8 mouse cellular contexts compared by ENCODE assay signal in genomic region chr9:88548614-88548945, GRCm38 (mm10). TPM values are rescaled to one million over a fixed set of nuclear protein-coding genes. Genes with fewer than 3 reads are reported as not detected.
DNase-seq lines count a peak whose midpoint lies in the region; ATAC-seq and TF ChIP-seq lines count a peak whose summit lies in the region.

No protein-coding gene starts in this region.

- no peaks in the 10 kb centered on the region for H3K36me3 ChIP-seq in lung, embryonic 14.5 days (ENCODE audit: insufficient read depth)
- peaks cover 16% of the 10 kb centered on the region for H3K36me3 ChIP-seq in embryonic facial prominence, embryonic 13.5 days
- H3K36me3 ChIP-seq in intestine, embryonic 15.5 days = no peaks in the 10 kb centered on the region
- peaks cover 17% of the 10 kb centered on the region for H3K36me3 ChIP-seq in neural tube, embryonic 13.5 days

- no peaks in the 10 kb centered on the region for H3K9me3 ChIP-seq in lung, embryonic 14.5 days (ENCODE audit: low read depth, low read length)
- no peaks in the 10 kb centered on the region for H3K9me3 ChIP-seq in embryonic facial prominence, embryonic 13.5 days
- H3K9me3 ChIP-seq in intestine, embryonic 15.5 days = no peaks in the 10 kb centered on the region
- no peaks in the 10 kb centered on the region for H3K9me3 ChIP-seq in neural tube, embryonic 13.5 days

- DNase-seq in lung, embryonic 14.5 days = no peak
- no peak for DNase-seq in lung, postnatal 25 days (ENCODE audit: low spot score)
- DNase-seq in T-cell, adult 2 months (ENCODE audit: low spot score) = no peak

- 4% methylated on average over 8 of the region's 8 CpGs for WGBS in lung, embryonic 14.5 days
- 3% methylated on average over 8 of the region's 8 CpGs for WGBS in embryonic facial prominence, embryonic 13.5 days
- 1% methylated on average over 8 of the region's 8 CpGs for WGBS in intestine, embryonic 15.5 days
- WGBS in neural tube, embryonic 13.5 days = 8% methylated on average over 8 of the region's 8 CpGs

- peak overlapping the region; percentile 61 for H3K4me2 ChIP-seq in lung, embryonic 14.5 days
- peak overlapping the region; percentile 62 for H3K4me2 ChIP-seq in embryonic facial prominence, embryonic 13.5 days
- H3K4me2 ChIP-seq in intestine, embryonic 15.5 days (replicated peaks) = peak overlapping the region; percentile 59
- H3K4me2 ChIP-seq in neural tube, embryonic 13.5 days = peak overlapping the region; percentile 70

- 0 out of 2 replicates have a peak, but pooled peaks have one; percentile 2 for ATAC-seq in lung, embryonic 14.5 days (ENCODE audit: insufficient read depth)
- no peak for ATAC-seq in embryonic facial prominence, embryonic 13.5 days (ENCODE audit: insufficient number of reproducible peaks, insufficient read depth, low FRiP score, low TSS enrichment, low read depth)
- ATAC-seq in intestine, embryonic 15.5 days = peak; percentile 14; the same call in 1 of the 2 replicates
- ATAC-seq in neural tube, embryonic 13.5 days (ENCODE audit: low read depth) = peak; percentile 21; the same call in 1 of the 2 replicates
- no peak for ATAC-seq in cerebellum, adult (ENCODE audit: insufficient number of reproducible peaks, low FRiP score, low TSS enrichment)
- no peak for ATAC-seq in erythroid progenitor cell, adult 5-6 weeks (replicated peaks; ENCODE audit: low FRiP score, poor library complexity, severe bottlenecking)

- peak overlapping the region; percentile 63 for H3K9ac ChIP-seq in lung, embryonic 14.5 days
- peak overlapping the region; percentile 81 for H3K9ac ChIP-seq in embryonic facial prominence, embryonic 13.5 days
- peak overlapping the region; percentile 60 for H3K9ac ChIP-seq in intestine, embryonic 15.5 days
- H3K9ac ChIP-seq in neural tube, embryonic 13.5 days = peak overlapping the region; percentile 82

- no peaks in the 10 kb centered on the region for H3K27me3 ChIP-seq in lung, embryonic 14.5 days (ENCODE audit: insufficient read depth, low read length)
- no peaks in the 10 kb centered on the region for H3K27me3 ChIP-seq in embryonic facial prominence, embryonic 13.5 days
- H3K27me3 ChIP-seq in intestine, embryonic 15.5 days (replicated peaks) = no peaks in the 10 kb centered on the region
- H3K27me3 ChIP-seq in neural tube, embryonic 13.5 days = no peaks in the 10 kb centered on the region

- H3K27ac ChIP-seq in lung, embryonic 14.5 days (ENCODE audit: low read depth) = peak overlapping the region; percentile 64
- H3K27ac ChIP-seq in embryonic facial prominence, embryonic 13.5 days = peak overlapping the region; percentile 86
- peak overlapping the region; percentile 72 for H3K27ac ChIP-seq in intestine, embryonic 15.5 days
- peak overlapping the region; percentile 89 for H3K27ac ChIP-seq in neural tube, embryonic 13.5 days (replicated peaks)

- no peaks in the 10 kb centered on the region; the same call in 1 of the 2 replicates for H3K4me1 ChIP-seq in lung, embryonic 14.5 days (ENCODE audit: insufficient read depth)
- peaks cover 16% of the 10 kb centered on the region for H3K4me1 ChIP-seq in embryonic facial prominence, embryonic 13.5 days
- H3K4me1 ChIP-seq in intestine, embryonic 15.5 days (replicated peaks) = peaks cover 5% of the 10 kb centered on the region; the same call in 1 of the 2 replicates
- peaks cover 35% of the 10 kb centered on the region for H3K4me1 ChIP-seq in neural tube, embryonic 13.5 days (replicated peaks)

- H3K4me3 ChIP-seq in lung, embryonic 14.5 days (ENCODE audit: low read depth, low read length) = peak overlapping the region; percentile 61
- peak overlapping the region; percentile 77 for H3K4me3 ChIP-seq in embryonic facial prominence, embryonic 13.5 days
- peak overlapping the region; percentile 88 for H3K4me3 ChIP-seq in intestine, embryonic 15.5 days (replicated peaks)
- H3K4me3 ChIP-seq in neural tube, embryonic 13.5 days = peak overlapping the region; percentile 58

- no peak for TF ChIP-seq CTCF in lung, embryonic 14.5 days (IDR thresholded peaks at IDR 0.05; ENCODE audit: low read depth)

RNA-seq across cellular contexts. Expression of gene Zfp949, which starts 0.8 kb away (rescaled TPM):
- polyA plus RNA-seq in lung, embryonic 14.5 days (2014; fragmentation: Nextera tagmentation; extraction: Ambion mirVana) = 7.6 and 8.4 TPM in 2 replicates
- 13.7 and 17.8 TPM in 2 replicates for polyA plus RNA-seq in embryonic facial prominence, embryonic 13.5 days (2015; fragmentation: Nextera tagmentation; extraction: Ambion mirVana)
- polyA plus RNA-seq in intestine, embryonic 15.5 days (2015; fragmentation: Nextera tagmentation; extraction: Ambion mirVana) = 7.4 and 7.9 TPM in 2 replicates
- polyA plus RNA-seq in neural tube, embryonic 13.5 days (2015; fragmentation: Nextera tagmentation; extraction: Ambion mirVana) = 18.4 and 20.7 TPM in 2 replicates
- total RNA-seq in erythroid progenitor cell, adult 5-6 weeks (2015; ENCODE audit: low replicate concordance) = 18.0 and 32.7 TPM in 2 replicates
- 27.9 and 35.7 TPM in 2 replicates for total RNA-seq in erythroid progenitor cell, adult 5-6 weeks (2017; ENCODE audit: low replicate concordance)

RNA-seq across cellular contexts. Expression of gene Trim43a, which starts 32.1 kb away (rescaled TPM):
- 0.12 TPM in 1 of 2 replicates, not detected in the other for polyA plus RNA-seq in lung, embryonic 14.5 days (2014; fragmentation: Nextera tagmentation; extraction: Ambion mirVana)
- 0.21 TPM in 1 of 2 replicates, not detected in the other for polyA plus RNA-seq in embryonic facial prominence, embryonic 13.5 days (2015; fragmentation: Nextera tagmentation; extraction: Ambion mirVana)
- not detected in 2 replicates for polyA plus RNA-seq in intestine, embryonic 15.5 days (2015; fragmentation: Nextera tagmentation; extraction: Ambion mirVana)
- 0.17 TPM in 1 of 2 replicates, not detected in the other for polyA plus RNA-seq in neural tube, embryonic 13.5 days (2015; fragmentation: Nextera tagmentation; extraction: Ambion mirVana)
- not detected in 2 replicates for total RNA-seq in erythroid progenitor cell, adult 5-6 weeks (2015; ENCODE audit: low replicate concordance)
- total RNA-seq in erythroid progenitor cell, adult 5-6 weeks (2017; ENCODE audit: low replicate concordance) = not detected in 2 replicates

Comparison
In these comparisons a context has a peak if more than half of its experiments do, and no peak if none do; other contexts are left out.
1. ATAC-seq: peak in lung, embryonic 14.5 days (single experiment), intestine, embryonic 15.5 days (single experiment) and neural tube, embryonic 13.5 days (single experiment); none in embryonic facial prominence, embryonic 13.5 days (single experiment), cerebellum, adult (single experiment) and erythroid progenitor cell, adult 5-6 weeks (single experiment).
2. Peak in every context shown above with its lines, with median percentiles within 50 percentile points of each other: H3K27ac ChIP-seq, H3K4me2 ChIP-seq, H3K4me3 ChIP-seq and H3K9ac ChIP-seq.